Mouse (Mus musculus): Measurements from ENCODE around the gene Tiam2. TPM values are rescaled to one million over a fixed set of nuclear protein-coding genes. Genes with fewer than 3 reads are reported as not detected.

The Tiam2 gene
- polyA plus RNA-seq, 1 experiment from 2014 or later: 3.2 TPM

DNA sequence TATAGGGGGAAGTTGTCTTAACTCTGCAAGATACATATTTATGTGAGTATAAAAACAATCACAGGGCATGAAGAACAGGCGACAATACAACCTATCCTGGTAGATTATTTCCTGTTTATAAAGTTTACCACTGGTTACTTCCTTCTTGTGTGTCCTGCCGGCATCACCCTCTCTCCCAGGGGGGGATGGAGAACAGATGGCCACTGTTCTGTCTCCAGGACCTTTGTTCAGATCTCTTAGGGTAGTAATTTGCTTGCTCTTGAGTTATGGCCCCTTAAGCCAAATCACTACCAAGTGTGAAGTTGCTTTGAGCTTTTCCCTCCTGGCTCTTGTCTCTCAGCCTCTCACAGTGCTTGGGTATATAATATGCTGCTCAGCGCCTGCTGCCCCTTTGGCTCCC lies 90.0 kb downstream of the Tiam2 start:
- H3K36me3 ChIP-seq (ENCODE audit: control insufficient read depth, insufficient read depth, low read length): no peaks in the 10 kb centered on the region
- 43% methylated on average over 3 of the region's 3 CpGs for WGBS
- H3K27ac ChIP-seq (ENCODE audit: low read depth, low read length): no peak overlapping the region
- H3K4me1 ChIP-seq (ENCODE audit: control insufficient read depth, insufficient read depth, low read length): no peaks in the 10 kb centered on the region
- no peak overlapping the region for H3K4me2 ChIP-seq (ENCODE audit: low read depth)
- DNase-seq (ENCODE audit: low spot score): no peak
- no peaks in the 10 kb centered on the region for H3K9me3 ChIP-seq (ENCODE audit: control insufficient read depth, low read length)
- H3K4me3 ChIP-seq (ENCODE audit: low read depth, low read length): no peak overlapping the region
- peaks cover 3% of the 10 kb centered on the region; the same call in 1 of the 2 replicates for H3K27me3 ChIP-seq (ENCODE audit: control insufficient read depth, insufficient read depth, low read length)
- H3K9ac ChIP-seq (ENCODE audit: low read length): no peak overlapping the region
- ATAC-seq (ENCODE audit: insufficient read depth, low FRiP score, low TSS enrichment): no peak

DNA sequence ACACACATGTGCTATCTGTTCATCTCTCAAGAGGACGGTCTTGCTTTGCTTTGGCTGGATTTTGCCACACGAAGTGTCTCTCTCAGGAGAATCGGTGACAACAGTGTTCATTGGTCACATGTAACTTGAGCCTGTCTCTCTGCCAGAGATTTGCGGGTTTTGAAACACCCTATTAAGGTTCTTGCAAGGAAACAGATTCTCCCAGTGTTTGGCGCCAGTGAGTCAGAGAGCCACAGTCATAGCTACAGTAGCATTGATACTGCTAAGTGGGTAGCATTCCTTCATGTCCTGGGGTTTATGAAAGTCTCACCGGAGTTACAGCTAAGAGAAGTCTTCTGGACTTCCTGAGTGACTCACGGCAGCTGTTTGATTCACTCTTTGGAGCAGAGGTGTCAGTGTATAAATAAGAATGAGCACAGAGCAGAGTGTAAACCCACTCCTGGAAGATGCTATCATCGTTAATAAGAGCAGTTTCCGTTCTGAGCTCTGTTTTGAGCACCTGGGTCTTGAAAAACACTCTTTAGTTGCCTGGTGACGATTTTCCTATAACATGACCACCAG lies 93.1 kb downstream of the Tiam2 start:
- Histone ChIP-seq H3K9ac (ENCODE audit: low read length) (no peak overlapping the region), H3K9me3 (ENCODE audit: control insufficient read depth, low read length) (no peaks in the 10 kb centered on the region), H3K27me3 (ENCODE audit: control insufficient read depth, insufficient read depth, low read length) (peaks cover 3% of the 10 kb centered on the region; the same call in 1 of the 2 replicates), H3K4me3 (ENCODE audit: low read depth, low read length) (no peak overlapping the region), H3K4me1 (ENCODE audit: control insufficient read depth, insufficient read depth, low read length) (no peaks in the 10 kb centered on the region), H3K4me2 (ENCODE audit: low read depth) (no peak overlapping the region), H3K36me3 (ENCODE audit: control insufficient read depth, insufficient read depth, low read length) (no peaks in the 10 kb centered on the region), H3K27ac (ENCODE audit: low read depth, low read length) (no peak overlapping the region)
- no peak for DNase-seq (ENCODE audit: low spot score)
- 69% methylated on average over 10 of the region's 10 CpGs for WGBS
- no peak for ATAC-seq (ENCODE audit: insufficient read depth, low FRiP score, low TSS enrichment)

DNA sequence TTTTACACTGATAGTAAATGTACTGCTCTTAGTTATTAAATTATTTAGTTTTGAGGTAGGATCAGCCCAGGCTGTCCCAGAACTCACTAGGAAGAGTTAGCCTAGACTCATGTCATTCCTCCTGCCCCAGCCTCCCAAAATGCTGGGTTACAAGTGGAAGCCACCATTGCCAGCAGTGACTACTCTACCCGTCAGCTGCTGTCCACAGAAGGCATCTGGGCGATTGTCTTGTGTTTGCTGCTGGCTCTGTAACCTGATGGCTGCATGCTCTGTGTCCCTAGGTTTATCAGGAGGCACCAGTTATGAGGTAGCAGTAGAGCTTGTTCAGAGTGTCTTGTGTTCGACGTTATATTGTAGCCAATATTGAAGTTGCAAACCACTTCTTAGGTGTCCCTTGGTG lies 93.8 kb downstream of the Tiam2 start:
- Histone ChIP-seq H3K9me3 (ENCODE audit: control insufficient read depth, low read length) (no peaks in the 10 kb centered on the region), H3K27ac (ENCODE audit: low read depth, low read length) (no peak overlapping the region), H3K9ac (ENCODE audit: low read length) (no peak overlapping the region), H3K4me3 (ENCODE audit: low read depth, low read length) (no peak overlapping the region), H3K4me2 (ENCODE audit: low read depth) (no peak overlapping the region), H3K27me3 (ENCODE audit: control insufficient read depth, insufficient read depth, low read length) (no peaks in the 10 kb centered on the region), H3K36me3 (ENCODE audit: control insufficient read depth, insufficient read depth, low read length) (no peaks in the 10 kb centered on the region), H3K4me1 (ENCODE audit: control insufficient read depth, insufficient read depth, low read length) (no peaks in the 10 kb centered on the region)
- DNase-seq (ENCODE audit: low spot score) (no peak), ATAC-seq (ENCODE audit: insufficient read depth, low FRiP score, low TSS enrichment) (no peak)
- WGBS: 93% methylated on average over 4 of the region's 4 CpGs

DNA sequence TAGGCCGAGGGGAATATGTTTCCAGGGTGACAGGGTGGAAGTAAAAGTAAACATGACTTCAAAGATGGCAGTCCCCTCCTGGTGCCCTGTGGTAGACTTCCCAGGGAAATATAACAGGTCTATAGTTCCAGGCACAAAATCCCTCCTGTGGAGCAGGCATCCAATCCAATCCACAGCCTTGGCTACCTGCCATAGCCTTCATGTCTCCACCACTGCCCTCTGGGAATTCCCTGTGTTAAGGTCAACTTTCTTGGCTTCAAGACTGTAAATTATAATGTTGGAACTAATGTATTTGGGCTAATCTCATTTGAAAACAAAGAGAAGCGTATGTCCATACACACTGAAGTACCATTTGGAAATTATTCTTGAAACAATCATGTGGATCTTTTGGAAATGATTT lies 97.0 kb downstream of the Tiam2 start:
- H3K27me3 ChIP-seq (ENCODE audit: control insufficient read depth, insufficient read depth, low read length): no peaks in the 10 kb centered on the region
- no peak for ATAC-seq (ENCODE audit: insufficient read depth, low FRiP score, low TSS enrichment)

DNA sequence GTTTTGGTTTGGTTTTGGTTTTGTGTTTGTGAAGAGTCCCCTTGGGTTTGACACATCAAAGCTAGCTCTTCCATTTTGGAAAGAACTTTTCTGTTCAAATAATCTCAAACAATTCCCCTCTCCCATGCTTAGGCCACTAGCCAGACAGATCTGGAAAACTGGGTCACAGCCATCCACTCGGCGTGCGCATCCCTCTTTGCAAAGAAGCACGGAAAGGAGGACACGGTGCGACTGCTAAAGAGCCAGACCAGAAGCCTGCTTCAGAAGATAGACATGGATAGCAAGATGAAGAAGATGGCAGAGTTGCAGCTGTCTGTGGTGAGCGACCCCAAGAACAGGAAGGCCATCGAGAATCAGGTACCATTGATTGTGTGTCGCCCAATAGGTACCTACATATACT lies 102.3 kb downstream of the Tiam2 start:
- no peaks in the 10 kb centered on the region for H3K27me3 ChIP-seq (ENCODE audit: control insufficient read depth, insufficient read depth, low read length)
- no peak overlapping the region for H3K27ac ChIP-seq (ENCODE audit: low read depth, low read length)
- no peaks in the 10 kb centered on the region for H3K36me3 ChIP-seq (ENCODE audit: control insufficient read depth, insufficient read depth, low read length)
- ATAC-seq (ENCODE audit: insufficient read depth, low FRiP score, low TSS enrichment) (no peak), DNase-seq (ENCODE audit: low spot score) (no peak)
- H3K4me1 ChIP-seq (ENCODE audit: control insufficient read depth, insufficient read depth, low read length): no peaks in the 10 kb centered on the region
- H3K4me2 ChIP-seq (ENCODE audit: low read depth): no peak overlapping the region
- no peak overlapping the region for H3K4me3 ChIP-seq (ENCODE audit: low read depth, low read length)
- WGBS: 96% methylated on average over 9 of the region's 9 CpGs
- H3K9ac ChIP-seq (ENCODE audit: low read length): no peak overlapping the region
- no peaks in the 10 kb centered on the region for H3K9me3 ChIP-seq (ENCODE audit: control insufficient read depth, low read length)

More for the DNA sequence above, 97.0 kb downstream of the Tiam2 start:
- Histone ChIP-seq H3K4me1 (ENCODE audit: control insufficient read depth, insufficient read depth, low read length) (no peaks in the 10 kb centered on the region), H3K27ac (ENCODE audit: low read depth, low read length) (no peak overlapping the region), H3K9ac (ENCODE audit: low read length) (no peak overlapping the region), H3K9me3 (ENCODE audit: control insufficient read depth, low read length) (no peaks in the 10 kb centered on the region), H3K4me2 (ENCODE audit: low read depth) (no peak overlapping the region), H3K4me3 (ENCODE audit: low read depth, low read length) (no peak overlapping the region), H3K36me3 (ENCODE audit: control insufficient read depth, insufficient read depth, low read length) (no peaks in the 10 kb centered on the region)
- DNase-seq (ENCODE audit: low spot score): no peak
- WGBS: 75% methylated on average over 2 of the region's 2 CpGs

DNA sequence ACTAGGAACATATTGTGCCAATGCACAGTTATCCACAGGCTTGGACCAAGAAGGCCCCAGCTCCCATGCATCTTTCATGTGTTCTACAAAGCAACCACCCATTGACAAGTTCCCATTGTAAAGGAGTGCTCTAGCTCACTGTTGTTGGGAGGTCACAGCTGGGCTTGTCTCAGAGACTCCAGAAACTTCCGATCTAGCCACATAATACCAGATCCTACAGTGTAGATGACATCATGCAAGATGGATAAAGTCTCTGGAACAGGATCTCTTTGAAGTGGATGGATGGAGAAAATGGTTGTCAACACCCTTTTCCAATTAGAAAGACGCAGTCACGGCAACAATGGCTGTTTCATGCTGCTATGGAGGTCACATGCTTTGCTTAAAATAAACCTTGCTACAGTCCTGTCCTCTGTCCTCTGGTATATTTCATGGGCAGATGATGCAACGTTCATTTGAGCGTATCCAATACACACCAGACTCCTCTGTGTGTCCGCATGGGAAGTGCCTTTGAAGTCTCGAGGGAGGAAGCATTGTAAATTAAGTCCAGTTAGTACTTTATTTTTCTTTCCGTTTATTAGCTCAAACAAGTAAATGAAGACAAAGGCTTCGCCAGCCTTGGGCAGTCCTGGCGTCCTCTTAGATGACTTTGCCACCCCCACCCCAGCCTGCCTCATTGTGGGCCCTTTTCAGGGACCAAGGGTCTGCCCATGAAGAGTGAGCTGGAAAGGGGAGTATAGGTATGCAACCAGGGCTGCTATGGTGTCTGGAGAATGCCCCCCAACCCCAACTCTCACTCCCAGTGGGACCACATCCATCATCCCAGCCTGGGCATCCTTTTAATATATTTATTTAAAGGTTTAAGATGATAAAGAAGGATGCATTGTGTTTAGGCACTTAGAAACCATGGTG lies 106.5 kb downstream of the Tiam2 start:
- no peak for ATAC-seq (ENCODE audit: insufficient read depth, low FRiP score, low TSS enrichment)
- Histone ChIP-seq H3K4me3 (ENCODE audit: low read depth, low read length) (no peak overlapping the region), H3K9ac (ENCODE audit: low read length) (no peak overlapping the region), H3K27me3 (ENCODE audit: control insufficient read depth, insufficient read depth, low read length) (no peaks in the 10 kb centered on the region), H3K4me1 (ENCODE audit: control insufficient read depth, insufficient read depth, low read length) (no peaks in the 10 kb centered on the region), H3K4me2 (ENCODE audit: low read depth) (no peak overlapping the region), H3K27ac (ENCODE audit: low read depth, low read length) (no peak overlapping the region), H3K9me3 (ENCODE audit: control insufficient read depth, low read length) (no peaks in the 10 kb centered on the region), H3K36me3 (ENCODE audit: control insufficient read depth, insufficient read depth, low read length) (no peaks in the 10 kb centered on the region)
- no peak for DNase-seq (ENCODE audit: low spot score)
- 49% methylated on average over 10 of the region's 10 CpGs for WGBS

DNA sequence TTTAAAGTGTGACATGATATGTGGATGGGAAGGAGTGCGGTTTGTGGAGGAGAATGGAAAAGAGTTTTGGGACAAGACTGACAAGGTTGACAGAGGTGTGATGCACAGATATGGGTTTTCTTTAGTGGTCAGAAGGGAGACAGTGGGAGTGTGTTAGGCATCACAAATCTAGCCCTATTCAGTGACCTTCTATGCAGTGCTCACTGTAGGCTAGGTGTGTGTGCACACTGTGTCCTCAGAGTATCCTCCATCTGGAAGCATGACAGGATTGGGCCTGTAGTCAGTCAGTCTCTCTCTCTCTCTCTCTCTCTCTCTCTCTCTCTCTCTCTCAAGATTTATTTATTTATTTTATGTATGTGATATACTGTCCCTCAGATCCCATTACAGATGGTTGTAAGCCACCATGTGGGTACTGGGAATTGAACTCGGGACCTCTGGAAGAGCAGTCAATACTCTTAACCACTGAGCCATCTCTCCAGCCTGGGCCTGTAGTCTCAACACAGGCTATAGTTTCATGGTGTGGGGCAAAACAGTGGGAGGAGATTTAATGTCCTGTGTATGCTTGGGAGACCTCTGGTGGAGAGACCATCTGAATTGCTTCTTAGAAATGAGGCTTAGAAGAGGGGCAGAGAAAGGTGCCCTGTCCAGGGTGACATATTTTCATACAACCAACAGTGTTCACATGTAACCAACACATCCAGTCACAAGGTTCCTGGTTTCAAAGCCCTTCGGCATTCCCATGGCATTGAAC lies 107.3 kb downstream of the Tiam2 start:
- no peak overlapping the region for H3K9ac ChIP-seq (ENCODE audit: low read length)
- WGBS: 98% methylated on average over 3 of the region's 3 CpGs

DNA sequence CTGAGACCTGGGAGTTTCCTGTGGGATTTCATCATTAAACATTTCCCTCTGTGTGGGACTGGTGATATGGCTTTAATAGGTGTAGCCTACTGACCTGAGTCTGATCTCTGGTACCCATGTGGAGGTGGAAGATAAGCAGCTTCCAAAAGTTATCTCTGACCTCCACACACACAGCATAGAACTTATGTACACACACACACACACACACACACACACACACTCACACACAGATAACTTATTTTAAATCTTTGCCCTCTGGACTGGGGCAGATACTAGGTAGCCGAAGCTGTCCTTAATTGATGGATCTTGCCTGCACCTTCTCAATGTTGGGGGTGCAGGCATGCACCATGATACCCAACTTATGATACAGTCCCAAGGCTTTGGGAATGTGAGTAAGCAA lies 108.9 kb downstream of the Tiam2 start:
- Histone ChIP-seq H3K4me2 (ENCODE audit: low read depth) (no peak overlapping the region), H3K9me3 (ENCODE audit: control insufficient read depth, low read length) (no peaks in the 10 kb centered on the region), H3K9ac (ENCODE audit: low read length) (no peak overlapping the region), H3K4me3 (ENCODE audit: low read depth, low read length) (no peak overlapping the region), H3K27me3 (ENCODE audit: control insufficient read depth, insufficient read depth, low read length) (no peaks in the 10 kb centered on the region), H3K36me3 (ENCODE audit: control insufficient read depth, insufficient read depth, low read length) (no peaks in the 10 kb centered on the region), H3K4me1 (ENCODE audit: control insufficient read depth, insufficient read depth, low read length) (no peaks in the 10 kb centered on the region), H3K27ac (ENCODE audit: low read depth, low read length) (no peak overlapping the region)
- WGBS: 88% methylated on average over 1 of the region's 1 CpGs
- DNase-seq (ENCODE audit: low spot score) (no peak), ATAC-seq (ENCODE audit: insufficient read depth, low FRiP score, low TSS enrichment) (no peak)

More for the DNA sequence above, 107.3 kb downstream of the Tiam2 start:
- no peaks in the 10 kb centered on the region for H3K9me3 ChIP-seq (ENCODE audit: control insufficient read depth, low read length)
- ATAC-seq (ENCODE audit: insufficient read depth, low FRiP score, low TSS enrichment) (no peak), DNase-seq (ENCODE audit: low spot score) (no peak)
- H3K36me3 ChIP-seq (ENCODE audit: control insufficient read depth, insufficient read depth, low read length): no peaks in the 10 kb centered on the region
- H3K27ac ChIP-seq (ENCODE audit: low read depth, low read length): no peak overlapping the region
- no peaks in the 10 kb centered on the region for H3K27me3 ChIP-seq (ENCODE audit: control insufficient read depth, insufficient read depth, low read length)
- no peak overlapping the region for H3K4me2 ChIP-seq (ENCODE audit: low read depth)
- no peak overlapping the region for H3K4me3 ChIP-seq (ENCODE audit: low read depth, low read length)
- no peaks in the 10 kb centered on the region for H3K4me1 ChIP-seq (ENCODE audit: control insufficient read depth, insufficient read depth, low read length)

Measured in neural tube, embryonic 11.5 days (tissue).